16 mouse cellular contexts compared by ENCODE assay signal in the genomic region with DNA sequence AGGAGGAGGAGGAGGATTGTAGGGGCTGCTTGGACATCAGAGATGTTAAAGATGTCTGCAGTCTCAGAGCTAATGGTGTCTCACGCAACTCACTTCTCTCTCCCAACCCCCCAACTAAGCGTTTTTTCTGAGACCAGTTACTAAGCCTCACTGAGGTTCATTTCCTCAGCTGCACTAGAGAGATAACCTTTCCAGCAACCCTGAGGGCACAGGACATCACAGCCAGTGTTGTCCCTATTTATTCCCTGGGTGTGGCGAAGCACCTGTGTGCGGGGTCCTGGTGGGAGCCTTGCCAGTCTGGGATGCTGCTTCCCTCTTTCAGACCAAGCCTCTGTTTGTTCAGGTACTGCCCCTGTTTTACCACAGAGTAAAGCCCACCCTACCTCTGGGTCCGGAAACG. TPM values are rescaled to one million over a fixed set of nuclear protein-coding genes. Genes with fewer than 3 reads are reported as not detected.
A peak's percentile ranks its signal among the peaks of the same experiment; 100 is the strongest.
DNase-seq lines count a peak whose midpoint lies in the region; ATAC-seq and TF ChIP-seq lines count a peak whose summit lies in the region.
"Had no signal": no experiment of that assay in that cellular context is flagged by ENCODE, and none has a peak within 500 bp of the region (broad histone marks: within the 10 kb centered on the region; RNA-seq: fewer than 3 reads in every experiment).

No protein-coding gene starts in this region.

- no peak for TF ChIP-seq CTCF in kidney, postnatal 0 days (IDR thresholded peaks at IDR 0.05; ENCODE audit: low read depth)
- TF ChIP-seq CTCF in G1E (IDR thresholded peaks at IDR 0.05; ENCODE audit: low read depth, low read length), result no peak

- no peaks in the 10 kb centered on the region for H3K27me3 ChIP-seq in heart, embryonic 10.5 days (ENCODE audit: insufficient read depth, poor library complexity, severe bottlenecking)
- H3K27me3 ChIP-seq in kidney, postnatal 0 days (ENCODE audit: insufficient read depth, low read length), result no peaks in the 10 kb centered on the region
- H3K27me3 ChIP-seq in G1E (ENCODE audit: insufficient read depth, low read length), result no peaks in the 10 kb centered on the region
- no peaks in the 10 kb centered on the region for H3K27me3 ChIP-seq in liver, embryonic 13.5 days
- H3K27me3 ChIP-seq: heart, embryonic 15.5 days had no signal

- H3K9ac ChIP-seq in kidney, postnatal 0 days (ENCODE audit: low read depth, low read length), result no peak overlapping the region
- peak overlapping the region; percentile 44 for H3K9ac ChIP-seq in liver, embryonic 13.5 days
- H3K9ac ChIP-seq: heart, embryonic 15.5 days had no signal

- ATAC-seq in kidney, postnatal 0 days (replicated peaks; ENCODE audit: low FRiP score, low read depth), result no peak
- no peak for ATAC-seq in G1E (ENCODE audit: extremely low read depth, insufficient number of reproducible peaks, low FRiP score, poor library complexity, severe bottlenecking)
- peak; percentile 70 for ATAC-seq in liver, embryonic 13.5 days (ENCODE audit: low read depth)

- H3K27ac ChIP-seq in heart, embryonic 10.5 days, result peak overlapping the region; percentile 75
- H3K27ac ChIP-seq in kidney, postnatal 0 days, result 0 out of 2 replicates have a peak overlapping the region, but pooled peaks have one; percentile 5
- H3K27ac ChIP-seq in liver, embryonic 13.5 days, result no peak overlapping the region

- H3K9me3 ChIP-seq in heart, embryonic 10.5 days, result no peaks in the 10 kb centered on the region
- H3K9me3 ChIP-seq in kidney, postnatal 0 days (replicated peaks; ENCODE audit: low read length), result no peaks in the 10 kb centered on the region
- no peaks in the 10 kb centered on the region for H3K9me3 ChIP-seq in G1E (replicated peaks)
- no peaks in the 10 kb centered on the region for H3K9me3 ChIP-seq in liver, embryonic 13.5 days (replicated peaks)
- H3K9me3 ChIP-seq: heart, embryonic 15.5 days had no signal

- H3K36me3 ChIP-seq in heart, embryonic 10.5 days, result 0 out of 2 replicates have a peak, but pooled peaks cover 4% of the 10 kb centered on the region
- no peaks in the 10 kb centered on the region for H3K36me3 ChIP-seq in kidney, postnatal 0 days (ENCODE audit: insufficient read depth, low read length)
- peaks cover 44% of the 10 kb centered on the region for H3K36me3 ChIP-seq in G1E (replicated peaks)
- H3K36me3 ChIP-seq in liver, embryonic 13.5 days, result no peaks in the 10 kb centered on the region
- H3K36me3 ChIP-seq: heart, embryonic 15.5 days had no signal

- no peak for DNase-seq in heart, embryonic 10.5 days (ENCODE audit: low spot score)
- no peak for DNase-seq in heart, postnatal 14 days
- DNase-seq in kidney, postnatal 0 days (ENCODE audit: low spot score), result no peak
- DNase-seq in kidney, postnatal 25 days, result no peak
- no peak for DNase-seq in G1E (ENCODE audit: low spot score)
- peak; percentile 20 for DNase-seq in liver, embryonic 13.5 days
- no peak for DNase-seq in urinary bladder, postnatal 10 days (ENCODE audit: low spot score)
- no peak for DNase-seq in left cerebral cortex, postnatal 14 days (ENCODE audit: low spot score in 2 of 2)
- DNase-seq: cerebellum, adult 8-10 months; kidney, adult 11 months; left cerebral cortex, postnatal 4 days; lung, postnatal 14 days; right cerebral cortex, postnatal 25 days; thymus, postnatal 36 days had no signal

- H3K4me3 ChIP-seq in heart, embryonic 10.5 days, result 0 out of 2 replicates have a peak overlapping the region, but pooled peaks have one; percentile 9
- no peak overlapping the region for H3K4me3 ChIP-seq in kidney, postnatal 0 days (replicated peaks; ENCODE audit: low read depth, low read length)
- H3K4me3 ChIP-seq in G1E (ENCODE audit: low read depth, low read length), result peak overlapping the region; percentile 30; the same call in 1 of the 2 replicates
- peak overlapping the region; percentile 18; the same call in 1 of the 2 replicates for H3K4me3 ChIP-seq in liver, embryonic 13.5 days (replicated peaks)
- H3K4me3 ChIP-seq: heart, embryonic 15.5 days; myocyte had no signal

- WGBS in heart, embryonic 10.5 days, result 54% methylated on average over 6 of the region's 6 CpGs
- WGBS in kidney, postnatal 0 days, result 64% methylated on average over 6 of the region's 6 CpGs
- 26% methylated on average over 6 of the region's 6 CpGs for WGBS in liver, embryonic 13.5 days (ENCODE audit: insufficient replicate concordance)

- no peak overlapping the region for H3K4me2 ChIP-seq in kidney, postnatal 0 days (ENCODE audit: low read length)
- peak overlapping the region; percentile 59 for H3K4me2 ChIP-seq in liver, embryonic 13.5 days
- H3K4me2 ChIP-seq: heart, embryonic 15.5 days had no signal

- peaks cover 75% of the 10 kb centered on the region for H3K4me1 ChIP-seq in heart, embryonic 10.5 days
- peaks cover 31% of the 10 kb centered on the region for H3K4me1 ChIP-seq in kidney, postnatal 0 days (replicated peaks; ENCODE audit: insufficient read depth, low read length)
- peaks cover 63% of the 10 kb centered on the region for H3K4me1 ChIP-seq in G1E (ENCODE audit: insufficient read depth, low read depth, low read length)
- peaks cover 79% of the 10 kb centered on the region for H3K4me1 ChIP-seq in liver, embryonic 13.5 days (replicated peaks)

- intact Hi-C loops in heart, postnatal 14 days (cut with DNase I), result loop anchor here (2.0 to 5.0 kb wide), 2 partner anchors 19 to 52 kb away; no protein-coding TSS in a partner anchor
- intact Hi-C loops in left cerebral cortex, postnatal 14 days (cut with DNase I), result no loop called here

RNA-seq across cellular contexts. Expression of a gene that starts 23.9 kb away (rescaled TPM):
- polyA plus RNA-seq in heart, embryonic 10.5 days (2016; fragmentation: Nextera tagmentation; extraction: Ambion mirVana), result 71.2 and 98.1 TPM in 2 replicates
- total RNA-seq in heart, postnatal 14 days (2021), result 100 to 1,000 TPM; 523 to 539 TPM
- 46.5 and 49.9 TPM in 2 replicates for polyA plus RNA-seq in kidney, postnatal 0 days (2015; fragmentation: Nextera tagmentation; extraction: Ambion mirVana)
- 50.6 and 64.2 TPM in 2 replicates for total RNA-seq in G1E (2014; fragmentation: Nextera tagmentation)
- 12.6 and 19.2 TPM in 2 replicates for total RNA-seq in G1E (2017)
- 7.4 and 9.2 TPM in 2 replicates for polyA plus RNA-seq in G1E (2012)
- 28.8 and 37.4 TPM in 2 replicates for polyA plus RNA-seq in liver, embryonic 13.5 days (2015; fragmentation: Nextera tagmentation; extraction: Ambion mirVana)
- 100 to 1,000 TPM; 108 to 126 TPM for total RNA-seq in left cerebral cortex, postnatal 14 days (2021)
